Mouse (Mus musculus) MEL (cell line): ENCODE data around the gene Hsf5. TPM values are rescaled to one million over a fixed set of nuclear protein-coding genes. Genes with fewer than 3 reads are reported as not detected.
A peak's percentile ranks its signal among the peaks of the same experiment; 100 is the strongest.

Experiments used
- DNase-seq: peaks from one replicate; pipeline ENCODE4 v3.0.0; 2011; ENCODE audit warnings: low read depth, low spot score
- H3K27ac ChIP-seq: 2 replicates; pipeline ENCODE4 v1.5.1; 2012; ENCODE audit warnings: low read depth, mild to moderate bottlenecking, control low read depth, low read length, moderate library complexity; ENCODE audit not compliant: control insufficient read depth
- H3K27me3 ChIP-seq, 2 experiments: fragments of 150-350 bp in 1 of 2; sonication (generic) in 1 of 2; 2 replicates each; pipeline ENCODE4 v1.6.1; 2012; ENCODE audit warnings: low read length in 2 of 2, mild to moderate bottlenecking in 2 of 2, improper control_type of control experiment in 1 of 2, moderate library complexity in 1 of 2; ENCODE audit not compliant: insufficient read depth in 2 of 2, control insufficient read depth in 1 of 2
- H3K36me3 ChIP-seq, 2 experiments: 2 replicates each; pipeline ENCODE4 v1.6.1; 2012 to 2014; ENCODE audit warnings: low read length in 2 of 2, improper control_type of control experiment in 1 of 2, inconsistent platforms in 1 of 2, mild to moderate bottlenecking in 1 of 2; ENCODE audit not compliant: insufficient read depth in 2 of 2, control insufficient read depth in 1 of 2
- H3K4me1 ChIP-seq, 2 experiments: fragments of 150-350 bp in 1 of 2; sonication (generic) in 1 of 2; 2 replicates each; pipeline ENCODE4 v1.6.1; 2012; ENCODE audit warnings: low read length in 2 of 2, improper control_type of control experiment in 1 of 2, mild to moderate bottlenecking in 1 of 2; ENCODE audit not compliant: insufficient read depth in 2 of 2, control insufficient read depth in 1 of 2
- H3K4me3 ChIP-seq, 2 experiments: fragments of 150-350 bp in 1 of 2; sonication (generic) in 1 of 2; 2 replicates each; pipeline ENCODE4 v1.5.1; 2012; ENCODE audit warnings: low read depth in 2 of 2, low read length in 2 of 2, mild to moderate bottlenecking in 2 of 2, moderate library complexity in 2 of 2, control low read depth in 1 of 2, improper control_type of control experiment in 1 of 2; ENCODE audit not compliant: control insufficient read depth in 1 of 2, insufficient read depth in 1 of 2
- H3K79me2 ChIP-seq: 2 replicates; pipeline ENCODE4 v1.6.1; 2012; ENCODE audit warnings: mild to moderate bottlenecking, low read length, moderate library complexity; ENCODE audit not compliant: control insufficient read depth, poor library complexity, insufficient read depth
- H3K9ac ChIP-seq: 2 replicates; pipeline ENCODE4 v1.6.1; 2012; ENCODE audit warnings: low read depth, mild to moderate bottlenecking, control low read depth, low read length, moderate library complexity; ENCODE audit not compliant: control insufficient read depth, poor library complexity, severe bottlenecking
- H3K9me3 ChIP-seq: fragments of 150-350 bp; sonication (generic); replicated peaks from 2 replicates; pipeline ENCODE4 v1.6.1; 2012; ENCODE audit warnings: mild to moderate bottlenecking, low read length, improper control_type of control experiment, moderate library complexity; ENCODE audit not compliant: insufficient read depth
- BHLHE40 ChIP-seq: IDR thresholded peaks from 2 replicates; pipeline ENCODE4 v1.6.1; 2012; ENCODE audit warnings: low read depth, mild to moderate bottlenecking, inconsistent platforms, low read length, improper control_type of control experiment, borderline replicate concordance
- CHD2 ChIP-seq: IDR thresholded peaks from 2 replicates; pipeline ENCODE4 v1.6.1; 2011; ENCODE audit warnings: low read length, improper control_type of control experiment
- E2F4 ChIP-seq: IDR thresholded peaks from 2 replicates; pipeline ENCODE4 v1.6.1; 2011; ENCODE audit warnings: low read depth, low read length, improper control_type of control experiment, borderline replicate concordance
- EP300 ChIP-seq, 2 experiments: IDR thresholded peaks; 2 replicates each; pipeline ENCODE4 v1.6.1; 2011; ENCODE audit warnings: improper control_type of control experiment in 2 of 2, low read length in 2 of 2, low read depth in 1 of 2, mild to moderate bottlenecking in 1 of 2
- ETS1 ChIP-seq: IDR thresholded peaks from 2 replicates; pipeline ENCODE4 v1.6.1; 2012; ENCODE audit warnings: low read depth, mild to moderate bottlenecking, inconsistent platforms, low read length, improper control_type of control experiment, moderate library complexity
- GABPA ChIP-seq: IDR thresholded peaks from 2 replicates; pipeline ENCODE4 v1.6.1; 2012; ENCODE audit warnings: low read depth, mild to moderate bottlenecking, inconsistent platforms, low read length, improper control_type of control experiment, moderate library complexity
- GATA1 ChIP-seq: IDR thresholded peaks from 2 replicates; pipeline ENCODE4 v1.6.1; 2011; ENCODE audit warnings: low read depth, low read length, improper control_type of control experiment
- HCFC1 ChIP-seq: IDR thresholded peaks from 2 replicates; pipeline ENCODE4 v1.6.1; 2012; ENCODE audit warnings: low read depth, mild to moderate bottlenecking, inconsistent platforms, low read length, improper control_type of control experiment, moderate library complexity
- JUND ChIP-seq: IDR thresholded peaks from 2 replicates; pipeline ENCODE4 v1.6.1; 2011; ENCODE audit warnings: low read depth, mild to moderate bottlenecking, improper control_type of control experiment, low read length
- MAZ ChIP-seq: IDR thresholded peaks from 2 replicates; pipeline ENCODE4 v1.6.1; 2012; ENCODE audit warnings: low read depth, mild to moderate bottlenecking, inconsistent platforms, low read length, improper control_type of control experiment
- MEF2A ChIP-seq: IDR thresholded peaks from 2 replicates; pipeline ENCODE4 v1.6.1; 2014; ENCODE audit warnings: low read depth, mild to moderate bottlenecking, inconsistent platforms, low read length, improper control_type of control experiment; ENCODE audit not compliant: poor library complexity, insufficient replicate concordance, severe bottlenecking; ENCODE audit errors: extremely low read depth
- MXI1 ChIP-seq: IDR thresholded peaks from 2 replicates; pipeline ENCODE4 v1.6.1; 2011; ENCODE audit warnings: mild to moderate bottlenecking, low read depth, low read length, improper control_type of control experiment
- MYB ChIP-seq: IDR thresholded peaks from 2 replicates; pipeline ENCODE4 v1.6.1; 2011; ENCODE audit warnings: mild to moderate bottlenecking, low read depth, low read length, improper control_type of control experiment
- POLR2AphosphoS2 ChIP-seq: IDR thresholded peaks from 2 replicates; pipeline ENCODE4 v1.6.1; 2011; ENCODE audit warnings: low read length, improper control_type of control experiment
- POLR2AphosphoS5 ChIP-seq: IDR thresholded peaks from 2 replicates; pipeline ENCODE4 v1.6.1; 2012; ENCODE audit warnings: low read depth, borderline replicate concordance, mild to moderate bottlenecking, inconsistent platforms, low read length, moderate library complexity, mixed read lengths
- RAD21 ChIP-seq: IDR thresholded peaks from 2 replicates; pipeline ENCODE4 v1.6.1; 2011; ENCODE audit warnings: mild to moderate bottlenecking, low read depth, low read length, improper control_type of control experiment
- RCOR1 ChIP-seq: IDR thresholded peaks from 2 replicates; pipeline ENCODE4 v1.6.1; 2012; ENCODE audit warnings: low read depth, mild to moderate bottlenecking, inconsistent platforms, low read length, improper control_type of control experiment
- SIN3A ChIP-seq: IDR thresholded peaks from 2 replicates; pipeline ENCODE4 v1.6.1; 2012; ENCODE audit warnings: low read length, improper control_type of control experiment, inconsistent platforms
- TAL1 ChIP-seq: IDR thresholded peaks from 2 replicates; pipeline ENCODE4 v1.6.1; 2012; ENCODE audit warnings: mild to moderate bottlenecking, inconsistent platforms, low read length, moderate library complexity, mixed read lengths
- TCF12 ChIP-seq: IDR thresholded peaks from 2 replicates; pipeline ENCODE4 v1.6.1; 2014; ENCODE audit warnings: low read depth, mild to moderate bottlenecking, inconsistent platforms, low read length, improper control_type of control experiment, moderate library complexity
- USF1 ChIP-seq: IDR thresholded peaks from 2 replicates; pipeline ENCODE4 v1.6.1; 2014; ENCODE audit warnings: low read depth, mild to moderate bottlenecking, inconsistent platforms, low read length, improper control_type of control experiment, moderate library complexity
- ZC3H11A ChIP-seq: IDR thresholded peaks from 2 replicates; pipeline ENCODE4 v1.6.1; 2012; ENCODE audit warnings: low read depth, mild to moderate bottlenecking, inconsistent platforms, low read length, improper control_type of control experiment
- ZMIZ1 ChIP-seq: IDR thresholded peaks from 2 replicates; pipeline ENCODE4 v1.6.1; 2012; ENCODE audit warnings: low read depth, mild to moderate bottlenecking, inconsistent platforms, low read length, improper control_type of control experiment, moderate library complexity
- ZNF384 ChIP-seq: IDR thresholded peaks from 2 replicates; pipeline ENCODE4 v1.6.1; 2012; ENCODE audit warnings: low read depth, mild to moderate bottlenecking, inconsistent platforms, low read length, improper control_type of control experiment
- polyA plus RNA-seq, 2 experiments: library from polyadenylated mRNA; stranded (reverse) in 1 of 2; unstranded in 1 of 2; fragments of >175 nt in 1 of 2; fragments of >200 nt in 1 of 2; gene quantifications; 2 replicates each; pipeline versions ENCODE4 v1.2.1 to v1.2.4; 2012; ENCODE audit warnings: low replicate concordance in 2 of 2, low read depth in 1 of 2; ENCODE audit not compliant: insufficient read length in 2 of 2, insufficient read depth in 1 of 2, missing spikeins in 1 of 2
- total RNA-seq: library from RNA; depleted of rRNA; stranded (reverse); fragments of 300-350 nt; gene quantifications from 2 replicates; pipeline ENCODE4 v1.2.3, GENCODE M21; 2012

Hsf5 gene
- total and polyA plus RNA-seq, 3 experiments, result 0.03 TPM; not detected in 2

- no peak overlapping the region for H3K27ac ChIP-seq
- H3K36me3 ChIP-seq, result peaks cover 0 to 22% of the 10 kb centered on the region in 2 experiments; a peak in 2 of 4 replicates
- TF ChIP-seq ZNF384, result peak; percentile 81
- no peak for TF ChIP-seq CHD2
- TF ChIP-seq, all 39 proteins: peak for 1
These were observed 71.7 kb downstream of the Hsf5 start for GRCm38 (mm10) chr11:87688478-87689203.

DNA sequence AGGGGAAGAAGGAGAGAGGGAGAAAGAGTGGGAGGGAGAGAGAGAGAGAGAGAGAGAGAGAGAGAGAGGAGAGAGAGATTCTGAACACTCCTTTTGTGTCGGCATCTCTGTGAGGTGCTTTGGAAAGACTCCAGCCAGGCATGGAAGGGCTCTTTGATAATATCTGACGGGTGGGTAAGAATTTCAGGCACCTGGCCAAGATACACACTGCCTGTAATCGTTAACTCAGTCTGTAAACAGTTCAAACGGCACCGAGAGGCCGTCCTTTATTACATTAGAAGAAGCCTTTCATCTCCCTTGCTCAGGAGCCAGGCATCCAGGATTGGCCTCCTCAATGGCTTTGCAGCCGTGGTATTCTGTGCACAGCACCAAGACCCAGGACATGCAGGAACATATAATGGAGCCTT is 72.4 kb downstream of the Hsf5 start:
- Histone ChIP-seq H3K4me3 (peak overlapping the region; percentile 65 to 99), H3K9me3 (no peaks in the 10 kb centered on the region), H3K4me1 (peaks cover 20 to 28% of the 10 kb centered on the region in 2 experiments), H3K9ac (peak overlapping the region; percentile 59), H3K27ac (peak overlapping the region; percentile 41), H3K36me3 (peaks cover 0 to 22% of the 10 kb centered on the region in 2 experiments; a peak in 2 of 4 replicates), H3K27me3 (no peaks in the 10 kb centered on the region), H3K79me2 (no peaks in the 10 kb centered on the region; the same call in 1 of the 2 replicates)
- DNase-seq, result peak; percentile 86
- TF ChIP-seq HCFC1 (0 out of 2 replicates have a peak, but pooled peaks have one; percentile 50), POLR2AphosphoS5 (no peak), E2F4 (no peak), ZMIZ1 (no peak), EP300 (IDR thresholded peaks at IDR 0.05; ENCODE audit: low read depth in 1 of 2, low read length in 2 of 2) (peak; percentile 85 to 90), TCF12 (peak; percentile 62), ZC3H11A (0 out of 2 replicates have a peak, but pooled peaks have one; percentile 12), MXI1 (no peak), ETS1 (peak; percentile 86), JUND (peak; percentile 89), RAD21 (no peak), SIN3A (peak; percentile 79), MEF2A (no peak), TAL1 (no peak; the same call in 1 of the 2 replicates), RCOR1 (peak; percentile 53; the same call in 1 of the 2 replicates), MAZ (0 out of 2 replicates have a peak, but pooled peaks have one; percentile 73), GABPA (no peak), POLR2AphosphoS2 (no peak), USF1 (no peak), MYB (peak; percentile 92), GATA1 (peak; percentile 81), BHLHE40 (peak; percentile 50; the same call in 1 of the 2 replicates)

More at GRCm38 (mm10) chr11:87688478-87689203, 71.7 kb downstream of the Hsf5 start:
- peak; percentile 44 for DNase-seq
- Histone ChIP-seq H3K79me2 (no peaks in the 10 kb centered on the region; the same call in 1 of the 2 replicates), H3K27me3 (no peaks in the 10 kb centered on the region), H3K4me1 (peaks cover 20 to 28% of the 10 kb centered on the region in 2 experiments), H3K9me3 (no peaks in the 10 kb centered on the region), H3K9ac (no peak overlapping the region), H3K4me3 (no peak overlapping the region)
